Mouse (Mus musculus): Measurements from ENCODE around the gene Olfr157. TPM values are rescaled to one million over a fixed set of nuclear protein-coding genes. Genes with fewer than 3 reads are reported as not detected.
A peak's percentile ranks its signal among the peaks of the same experiment; 100 is the strongest.

Gene Olfr157
- total RNA-seq, 1 experiment: 0.09 TPM

- no peak for DNase-seq (ENCODE audit: low read depth, low spot score)
- H3K4me1 ChIP-seq (ENCODE audit: control insufficient read depth in 2 of 2, insufficient read depth in 2 of 2, low read length in 2 of 2, poor library complexity in 1 of 2): peaks cover 0 to under 1% of the 10 kb centered on the region in 2 experiments; a peak in 1 of 4 replicates
- H3K9me3 ChIP-seq (ENCODE audit: control insufficient read depth, insufficient read depth, low read depth, low read length): no peaks in the 10 kb centered on the region
- H3K27ac ChIP-seq (ENCODE audit: insufficient read depth, low read depth, low read length, poor library complexity, severe bottlenecking): no peak overlapping the region
- TF ChIP-seq ZC3H11A (IDR thresholded peaks at IDR 0.05; ENCODE audit: borderline replicate concordance, low read depth, low read length): no peak
- TF ChIP-seq HCFC1 (IDR thresholded peaks at IDR 0.05; ENCODE audit: borderline replicate concordance, insufficient read depth, low read length): no peak
- no peak for TF ChIP-seq ZNF384 (IDR thresholded peaks at IDR 0.05; ENCODE audit: low read depth, low read length)
- no peak for TF ChIP-seq MAFK (IDR thresholded peaks at IDR 0.05; ENCODE audit: insufficient read depth, low read depth, low read length)
- TF ChIP-seq CHD2 (IDR thresholded peaks at IDR 0.05; ENCODE audit: low read depth, low read length): no peak
- H3K9ac ChIP-seq (ENCODE audit: insufficient read depth, low read depth, low read length, poor library complexity, severe bottlenecking): no peak overlapping the region
- no peak overlapping the region for H3K4me3 ChIP-seq (ENCODE audit: insufficient read depth in 1 of 2, low read depth in 1 of 2, low read length in 2 of 2, poor library complexity in 1 of 2, severe bottlenecking in 1 of 2)
- no peaks in the 10 kb centered on the region for H3K36me3 ChIP-seq (ENCODE audit: control insufficient read depth, insufficient read depth, low read length, poor library complexity, severe bottlenecking)
- in situ Hi-C loops (cut with MboI; ENCODE audit: low sequenced_read_pairs in 2 of 2, unreplicated experiment in 2 of 2): loop anchor here (25.0 kb wide), 1 partner anchor 133 kb away; the partner anchor contains the start of genes Hrct1 (in 2 of the 2) and Spaar (in 2 of the 2)
These were observed 29.8 kb upstream of the Olfr157 start for GRCm38 (mm10) chr4:43869821-43870220.

DNA sequence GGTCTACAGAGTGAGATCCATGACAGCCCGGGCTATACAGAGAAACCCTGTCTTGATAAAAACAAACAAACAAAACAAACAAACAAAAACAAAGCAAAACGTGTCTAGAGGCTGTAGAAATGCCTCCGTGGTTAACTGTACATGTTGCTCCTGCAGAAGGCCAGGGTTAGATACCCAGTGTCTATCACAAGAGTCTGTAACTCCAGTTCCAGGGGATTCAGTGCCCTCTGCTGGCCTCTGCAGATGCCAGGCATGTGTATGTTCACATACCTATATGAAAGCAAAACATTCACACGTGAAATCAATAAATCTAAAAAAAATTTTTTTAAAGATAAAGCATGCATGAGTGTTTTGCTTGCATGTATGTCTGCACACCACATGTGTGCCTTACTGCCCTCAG, 23.3 kb upstream of the Olfr157 start:
- Histone ChIP-seq H3K4me3 (ENCODE audit: insufficient read depth in 1 of 2, low read depth in 1 of 2, low read length in 2 of 2, poor library complexity in 1 of 2, severe bottlenecking in 1 of 2) (no peak overlapping the region), H3K9ac (ENCODE audit: insufficient read depth, low read depth, low read length, poor library complexity, severe bottlenecking) (no peak overlapping the region), H3K36me3 (ENCODE audit: control insufficient read depth, insufficient read depth, low read length, poor library complexity, severe bottlenecking) (no peaks in the 10 kb centered on the region), H3K27ac (ENCODE audit: insufficient read depth, low read depth, low read length, poor library complexity, severe bottlenecking) (no peak overlapping the region), H3K9me3 (ENCODE audit: control insufficient read depth, insufficient read depth, low read depth, low read length) (no peaks in the 10 kb centered on the region), H3K4me1 (ENCODE audit: control insufficient read depth in 2 of 2, insufficient read depth in 2 of 2, low read length in 2 of 2, poor library complexity in 1 of 2) (no peaks in the 10 kb centered on the region)
- no peak for DNase-seq (ENCODE audit: low read depth, low spot score)
- in situ Hi-C loops (cut with MboI; ENCODE audit: low sequenced_read_pairs in 2 of 2, unreplicated experiment in 2 of 2): loop anchor here (25.0 kb wide), 1 partner anchor 126 kb away; the partner anchor contains the start of genes Hrct1 (in 2 of the 2) and Spaar (in 2 of the 2)
- TF ChIP-seq CHD2 (IDR thresholded peaks at IDR 0.05; ENCODE audit: low read depth, low read length) (no peak), ZC3H11A (IDR thresholded peaks at IDR 0.05; ENCODE audit: borderline replicate concordance, low read depth, low read length) (no peak), MAFK (IDR thresholded peaks at IDR 0.05; ENCODE audit: insufficient read depth, low read depth, low read length) (no peak), HCFC1 (IDR thresholded peaks at IDR 0.05; ENCODE audit: borderline replicate concordance, insufficient read depth, low read length) (no peak), ZNF384 (IDR thresholded peaks at IDR 0.05; ENCODE audit: low read depth, low read length) (no peak)

GRCm38 (mm10) chr4:43860744-43861519, 20.9 kb upstream of the Olfr157 start:
- no peaks in the 10 kb centered on the region for H3K36me3 ChIP-seq (ENCODE audit: control insufficient read depth, insufficient read depth, low read length, poor library complexity, severe bottlenecking)
- no peak overlapping the region for H3K9ac ChIP-seq (ENCODE audit: insufficient read depth, low read depth, low read length, poor library complexity, severe bottlenecking)
- in situ Hi-C loops (cut with MboI; ENCODE audit: low sequenced_read_pairs in 2 of 2, unreplicated experiment in 2 of 2): loop anchor here (25.0 kb wide), 1 partner anchor 124 kb away; the partner anchor contains the start of genes Hrct1 (in 2 of the 2) and Spaar (in 2 of the 2)
- H3K9me3 ChIP-seq (ENCODE audit: control insufficient read depth, insufficient read depth, low read depth, low read length): no peaks in the 10 kb centered on the region
- peak; percentile 74 for DNase-seq (ENCODE audit: low read depth, low spot score)
- H3K27ac ChIP-seq (ENCODE audit: insufficient read depth, low read depth, low read length, poor library complexity, severe bottlenecking): no peak overlapping the region
- H3K4me1 ChIP-seq (ENCODE audit: control insufficient read depth in 2 of 2, insufficient read depth in 2 of 2, low read length in 2 of 2, poor library complexity in 1 of 2): no peaks in the 10 kb centered on the region
- no peak for TF ChIP-seq HCFC1 (IDR thresholded peaks at IDR 0.05; ENCODE audit: borderline replicate concordance, insufficient read depth, low read length)
- TF ChIP-seq CHD2 (IDR thresholded peaks at IDR 0.05; ENCODE audit: low read depth, low read length): no peak
- TF ChIP-seq ZNF384 (IDR thresholded peaks at IDR 0.05; ENCODE audit: low read depth, low read length): no peak
- TF ChIP-seq MAFK (IDR thresholded peaks at IDR 0.05; ENCODE audit: insufficient read depth, low read depth, low read length): no peak
- peak; percentile 83 for TF ChIP-seq ZC3H11A (IDR thresholded peaks at IDR 0.05; ENCODE audit: borderline replicate concordance, low read depth, low read length)
- H3K4me3 ChIP-seq (ENCODE audit: insufficient read depth in 1 of 2, low read depth in 1 of 2, low read length in 2 of 2, poor library complexity in 1 of 2, severe bottlenecking in 1 of 2): no peak overlapping the region

DNA sequence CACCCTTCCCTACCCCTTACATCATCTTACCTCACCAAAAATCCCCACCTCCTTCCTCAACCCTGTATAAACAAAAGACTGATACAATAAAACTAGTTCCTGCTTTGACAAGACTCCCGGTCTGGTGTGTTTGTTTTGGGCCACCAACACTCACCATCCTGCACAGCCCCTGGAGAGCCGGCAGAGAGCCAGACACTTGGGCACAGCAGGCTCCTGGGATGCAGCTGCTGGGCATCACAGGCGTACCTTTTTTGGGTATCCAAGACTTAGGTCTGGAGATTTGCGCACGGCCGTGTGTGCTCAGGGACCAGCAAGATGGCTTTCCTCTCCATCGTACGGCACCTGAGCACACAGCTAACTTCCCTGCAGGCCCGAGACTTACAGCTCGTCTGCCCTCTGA, 19.9 kb upstream of the Olfr157 start:
- in situ Hi-C loops (cut with MboI; ENCODE audit: low sequenced_read_pairs in 2 of 2, unreplicated experiment in 2 of 2): loop anchor here (25.0 kb wide), 1 partner anchor 123 kb away; the partner anchor contains the start of genes Hrct1 (in 2 of the 2) and Spaar (in 2 of the 2)
- Histone ChIP-seq H3K4me1 (ENCODE audit: control insufficient read depth in 2 of 2, insufficient read depth in 2 of 2, low read length in 2 of 2, poor library complexity in 1 of 2) (no peaks in the 10 kb centered on the region), H3K9me3 (ENCODE audit: control insufficient read depth, insufficient read depth, low read depth, low read length) (no peaks in the 10 kb centered on the region), H3K4me3 (ENCODE audit: insufficient read depth in 1 of 2, low read depth in 1 of 2, low read length in 2 of 2, poor library complexity in 1 of 2, severe bottlenecking in 1 of 2) (no peak overlapping the region), H3K27ac (ENCODE audit: insufficient read depth, low read depth, low read length, poor library complexity, severe bottlenecking) (no peak overlapping the region), H3K36me3 (ENCODE audit: control insufficient read depth, insufficient read depth, low read length, poor library complexity, severe bottlenecking) (no peaks in the 10 kb centered on the region), H3K9ac (ENCODE audit: insufficient read depth, low read depth, low read length, poor library complexity, severe bottlenecking) (no peak overlapping the region)
- no peak for DNase-seq (ENCODE audit: low read depth, low spot score)
- TF ChIP-seq MAFK (IDR thresholded peaks at IDR 0.05; ENCODE audit: insufficient read depth, low read depth, low read length): no peak
- TF ChIP-seq CHD2 (IDR thresholded peaks at IDR 0.05; ENCODE audit: low read depth, low read length): no peak
- no peak for TF ChIP-seq ZNF384 (IDR thresholded peaks at IDR 0.05; ENCODE audit: low read depth, low read length)
- TF ChIP-seq HCFC1 (IDR thresholded peaks at IDR 0.05; ENCODE audit: borderline replicate concordance, insufficient read depth, low read length): no peak
- no peak for TF ChIP-seq ZC3H11A (IDR thresholded peaks at IDR 0.05; ENCODE audit: borderline replicate concordance, low read depth, low read length)
